Mouse (Mus musculus): ENCODE data around the gene Apbb2.

DNA sequence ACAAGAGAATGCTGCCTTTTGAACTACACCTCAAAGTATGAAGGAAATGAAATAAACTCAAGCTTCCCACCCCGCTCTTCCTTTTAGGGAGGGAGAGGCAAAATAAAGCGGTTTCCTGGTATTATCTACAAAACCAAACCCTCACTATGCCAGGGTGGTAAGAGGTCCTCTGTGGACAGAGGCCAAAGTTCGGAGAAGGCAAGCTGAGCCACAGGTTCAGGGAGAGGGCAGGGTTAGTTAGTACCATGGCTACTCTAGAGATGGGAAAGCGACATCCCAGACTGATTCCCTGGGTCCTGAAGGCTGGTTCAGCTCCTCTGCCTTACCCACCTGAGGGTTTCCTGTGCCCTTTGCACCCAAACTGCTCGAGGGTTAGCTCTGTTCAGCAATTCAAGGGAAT lies 159.7 kb downstream of the Apbb2 start:
- TF ChIP-seq POLR2A (IDR thresholded peaks at IDR 0.05; ENCODE audit: insufficient read length, low read depth) (no peak), MAX (IDR thresholded peaks at IDR 0.05; ENCODE audit: low read depth) (no peak), POLR2AphosphoS2 (IDR thresholded peaks at IDR 0.05; ENCODE audit: insufficient read length, low read depth) (no peak), MYOG (IDR thresholded peaks at IDR 0.05; ENCODE audit: control insufficient read depth in 1 of 3, insufficient read depth in 1 of 3, insufficient read length in 2 of 3, low read depth in 2 of 3) (no peak), TCF3 (IDR thresholded peaks at IDR 0.05; ENCODE audit: insufficient read length, low read depth) (no peak), SRF (IDR thresholded peaks at IDR 0.05; ENCODE audit: control insufficient read depth, insufficient read length, low read depth) (no peak), USF1 (IDR thresholded peaks at IDR 0.05; ENCODE audit: low read depth) (no peak), CEBPB (IDR thresholded peaks at IDR 0.05; ENCODE audit: insufficient read depth, poor library complexity, severe bottlenecking) (no peak), E2F4 (IDR thresholded peaks at IDR 0.05; ENCODE audit: insufficient read depth) (no peak), TCF12 (IDR thresholded peaks at IDR 0.05; ENCODE audit: insufficient read depth, poor library complexity, severe bottlenecking) (no peak), REST (IDR thresholded peaks at IDR 0.05; ENCODE audit: insufficient read depth, insufficient read length) (no peak)
